Mouse (Mus musculus): ENCODE measurements at regions not wholly inside any gene's neighbourhood (a gene's known extent, or its start where the extent isn't known, plus 50 kb on each side); places are given as distances from the start of the nearest gene placed in this dataset.
A peak's percentile ranks its signal among the peaks of the same experiment; 100 is the strongest.

DNA sequence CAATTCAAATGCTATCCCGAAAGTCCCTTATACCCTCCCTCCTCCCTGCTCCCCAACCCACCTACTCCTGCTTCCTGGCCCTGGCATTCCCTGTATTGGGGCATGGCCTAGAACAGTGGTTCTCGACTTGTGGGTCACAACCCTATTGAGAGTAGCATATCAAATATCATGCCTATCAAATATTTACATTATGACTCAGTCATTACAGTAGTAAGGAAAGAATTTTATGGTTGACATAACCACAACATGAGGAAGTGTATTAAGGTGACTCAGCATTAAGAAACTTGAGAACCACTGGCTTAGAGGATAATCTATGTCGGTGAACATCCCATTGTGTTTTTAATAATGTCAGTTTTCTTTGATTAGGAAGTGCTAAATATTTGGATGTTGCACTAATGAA lies 173.3 kb upstream of the 2610001J05Rik start:
- no peak for DNase-seq

DNA sequence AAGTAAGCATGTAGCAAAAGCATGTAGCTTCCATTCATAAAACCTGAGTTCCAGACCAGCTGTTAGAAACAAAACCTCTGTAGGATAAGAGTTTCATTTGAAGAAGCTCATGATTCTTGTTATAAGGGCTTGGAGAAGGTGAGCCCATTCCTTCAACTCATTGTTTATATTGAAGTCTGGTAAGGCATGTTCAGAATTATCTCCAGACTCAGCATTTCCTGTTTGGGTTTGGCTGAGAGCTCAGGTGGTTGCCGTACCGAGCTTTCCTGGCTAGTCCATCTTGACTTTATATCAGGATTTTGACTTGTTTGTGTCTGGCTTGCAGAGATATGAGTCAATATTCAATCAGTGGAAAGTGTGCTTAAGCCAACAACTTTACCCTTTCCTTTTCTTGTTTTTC lies 154.6 kb upstream of the 2610001J05Rik start:
- no peak for DNase-seq

- DNase-seq, result no peak
These were observed 147.6 kb upstream of the 2610001J05Rik start for GRCm38 (mm10) chr6:14018928-14019327.

DNA sequence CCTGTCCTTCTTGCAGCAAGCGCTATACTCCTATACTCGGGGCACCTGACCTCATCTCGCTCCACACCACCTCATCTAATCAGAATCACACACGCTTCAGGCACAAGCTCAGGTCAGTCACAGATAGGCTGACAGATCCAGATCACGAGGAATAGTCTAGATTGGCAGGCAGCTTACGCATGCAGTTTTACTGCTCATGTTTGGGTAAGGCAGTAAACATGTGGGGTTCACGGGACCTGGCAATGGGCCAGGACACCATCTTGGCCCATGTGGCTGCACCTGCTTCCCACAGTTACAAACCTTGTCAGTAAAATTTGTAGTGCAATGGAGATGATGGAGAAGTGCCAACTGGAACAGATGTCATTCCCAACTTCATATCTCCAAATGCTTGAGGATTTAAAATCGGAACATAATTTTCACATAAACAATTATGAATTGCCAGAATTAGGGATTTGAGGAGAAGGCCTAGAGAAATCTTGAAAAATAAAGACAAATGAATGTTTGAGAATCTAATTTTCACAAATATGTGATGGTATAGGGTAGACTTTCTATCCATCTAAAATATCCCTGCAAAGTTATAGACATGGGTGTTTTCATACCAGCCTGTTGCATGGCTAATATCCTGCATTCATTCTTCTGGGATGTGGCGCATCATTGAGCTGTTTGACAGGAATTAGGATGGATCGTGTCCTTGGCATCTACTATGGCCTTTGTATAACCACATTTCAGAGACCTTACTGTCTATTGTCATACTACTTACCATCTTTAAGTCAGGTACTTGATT lies 111.5 kb upstream of the 2610001J05Rik start:
- no peak for DNase-seq

- no peak for DNase-seq
These were observed 103.6 kb upstream of the 2610001J05Rik start for GRCm38 (mm10) chr6:13974710-13975506.

DNA sequence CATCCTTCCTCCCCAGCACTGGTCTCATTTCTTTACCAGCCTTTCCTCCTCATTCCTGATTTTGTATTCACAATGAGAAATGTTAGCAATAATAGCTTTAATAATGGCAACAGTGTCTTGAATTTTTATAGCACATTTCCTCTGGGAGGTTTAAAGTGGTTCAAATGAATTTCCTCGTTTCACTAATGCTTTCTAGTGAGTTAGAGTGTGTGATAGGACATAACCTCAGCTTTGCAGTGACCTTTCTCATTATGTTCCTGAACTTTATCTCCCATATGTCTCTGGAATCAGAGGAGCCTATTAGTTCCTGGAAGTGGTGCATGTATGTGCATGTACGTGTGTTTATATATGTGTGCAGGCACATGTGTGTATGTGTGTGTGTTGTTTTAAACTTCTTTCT lies 93.2 kb upstream of the 2610001J05Rik start:
- DNase-seq, result no peak

DNA sequence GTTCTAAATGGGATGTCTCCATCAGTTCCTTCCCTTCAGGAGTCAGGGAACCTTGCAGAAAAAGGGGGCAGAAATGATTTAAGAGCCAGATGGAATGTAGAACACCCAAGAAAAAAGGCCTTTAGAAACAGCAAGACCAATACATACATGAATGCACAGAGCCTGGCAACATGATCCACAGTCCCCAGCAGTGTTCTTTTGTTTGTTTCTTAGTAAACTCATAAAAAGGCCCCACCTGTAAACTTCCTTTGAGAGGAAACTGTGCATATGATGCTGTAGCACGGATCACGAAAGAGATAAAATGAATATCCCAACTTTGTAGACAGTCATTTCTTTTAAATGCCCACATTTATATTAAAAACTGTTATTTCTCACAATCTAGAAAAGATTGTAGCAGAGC lies 92.7 kb upstream of the 2610001J05Rik start:
- no peak for DNase-seq

DNA sequence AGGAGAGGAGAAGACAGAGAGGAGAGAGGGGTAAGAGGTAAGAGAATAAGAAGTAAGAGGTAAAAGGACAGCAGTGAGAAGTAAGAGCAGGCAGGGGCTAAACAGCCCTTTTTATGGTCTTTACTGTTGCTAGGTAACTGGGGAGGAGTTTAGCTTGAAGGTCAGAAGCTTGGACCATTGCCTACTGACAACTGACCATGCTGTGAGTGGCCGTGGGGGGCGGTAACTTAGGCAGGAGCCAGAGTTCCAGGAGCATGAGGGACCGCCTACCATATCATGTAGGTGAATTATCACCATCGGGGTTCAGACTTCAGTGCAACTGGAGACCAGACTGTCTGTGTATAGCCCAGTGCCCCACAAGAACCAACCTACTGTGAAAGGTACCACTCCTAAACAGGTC lies 78.3 kb upstream of the 2610001J05Rik start:
- peak; percentile 38 for DNase-seq

DNA sequence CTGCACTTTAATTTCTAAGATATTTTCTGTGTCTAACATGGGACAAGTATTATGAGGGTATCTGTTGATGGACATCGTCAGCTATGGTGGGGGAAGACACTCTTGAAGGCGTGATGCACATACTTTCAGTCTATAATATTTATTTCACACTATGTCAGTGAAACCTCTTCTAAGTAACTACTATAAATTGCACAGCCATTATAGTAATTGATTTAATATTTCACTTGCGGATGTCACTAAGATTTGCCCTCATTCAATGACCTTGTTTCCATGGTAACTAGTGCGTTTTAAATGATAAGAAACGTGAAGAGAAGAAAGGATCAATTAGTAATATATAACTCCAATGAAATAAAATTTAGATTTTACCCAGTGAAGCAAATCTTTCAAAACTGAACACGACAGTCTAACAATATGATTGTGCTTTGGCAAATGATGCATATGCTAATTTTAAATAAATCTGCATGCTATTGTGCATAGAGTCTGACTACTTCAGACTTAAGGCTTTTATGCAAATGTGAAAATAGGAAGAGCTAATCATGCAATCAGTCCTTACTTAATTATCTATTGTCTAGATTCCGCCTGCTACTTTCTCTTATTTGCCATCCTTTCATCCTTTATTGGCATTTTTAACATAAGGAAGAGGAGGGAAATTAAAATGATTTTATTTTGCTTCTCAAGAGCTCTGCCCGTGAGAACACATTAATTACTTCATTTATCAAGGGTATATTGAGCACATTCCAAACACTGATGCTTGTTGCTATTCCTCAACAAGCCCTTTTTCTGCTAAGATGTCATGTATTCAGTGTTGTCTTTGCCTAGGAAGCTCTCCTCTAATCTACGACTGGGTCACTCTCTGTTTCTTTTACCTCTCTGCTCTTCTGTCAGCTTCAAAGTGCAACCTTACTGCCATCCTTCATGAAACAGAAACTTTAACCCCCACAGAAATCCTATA lies 49.8 kb upstream of the 2610001J05Rik start:
- DNase-seq, result no peak

All from adrenal gland, postnatal 14 days (tissue).